Mouse (Mus musculus) bone marrow macrophage, adult 2 months (primary cell): ENCODE results near the gene Lcmt1.

ENCODE experiments used
- CTCF ChIP-seq: IDR thresholded peaks from 2 replicates; pipeline ENCODE4 v1.5.1; 2012; ENCODE audit warnings: low read depth, mild to moderate bottlenecking, low read length, moderate library complexity
- POLR2A ChIP-seq: IDR thresholded peaks from 2 replicates; pipeline ENCODE4 v1.6.1; 2012; ENCODE audit warnings: mild to moderate bottlenecking, low read depth, low read length, borderline replicate concordance

DNA sequence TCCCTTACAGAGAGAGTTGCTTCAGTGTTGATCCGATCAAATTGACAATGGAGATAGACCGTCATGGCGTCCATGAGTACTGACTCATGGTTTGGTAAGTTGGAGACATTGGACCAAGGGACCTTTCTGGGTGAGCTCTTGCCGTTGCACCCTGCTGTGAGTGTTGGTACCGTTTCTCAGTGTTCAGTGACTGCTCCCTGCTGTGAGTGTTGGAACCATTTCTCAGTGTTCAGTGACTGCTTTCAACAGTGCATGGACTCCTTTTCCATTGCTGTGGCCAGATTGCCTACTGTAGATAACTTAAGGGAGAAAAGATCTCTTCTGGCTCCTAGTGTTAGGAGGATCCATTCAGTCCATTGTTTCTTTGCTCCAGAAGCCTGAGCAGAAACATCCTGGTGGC is 27.3 kb downstream of the Lcmt1 start:
- TF ChIP-seq CTCF (no peak), POLR2A (no peak)
